Mouse (Mus musculus) induced T-regulatory cell, adult 2 months (primary cell): ENCODE data around the gene Klri2.
"Not testable (repeated sequence)": the region's sequence is repeated elsewhere in the genome, so short reads cannot be mapped to it uniquely, and the experiment has no call there.

Experiments used
- DNase-seq: peaks from one replicate; pipeline ENCODE4 v3.0.0-alpha.2; 2012; ENCODE audit warnings: low read depth

Gene Klri2

GRCm38 (mm10) chr6:129740069-129740721 lies at the start of gene Klri2:
Gene Klri2, minus strand, starts transcription at chr6:129740484.
- no peak for DNase-seq

- not testable (repeated sequence) for DNase-seq
Measured at GRCm38 (mm10) chr6:129784170-129784569, 43.9 kb upstream of the Klri2 start, which contains the start of gene Gm156. Gene Gm156, minus strand, starts transcription at chr6:129784270.

- DNase-seq: no peak
Measured at GRCm38 (mm10) chr6:129747654-129748032, 7.4 kb upstream of the Klri2 start.

DNA sequence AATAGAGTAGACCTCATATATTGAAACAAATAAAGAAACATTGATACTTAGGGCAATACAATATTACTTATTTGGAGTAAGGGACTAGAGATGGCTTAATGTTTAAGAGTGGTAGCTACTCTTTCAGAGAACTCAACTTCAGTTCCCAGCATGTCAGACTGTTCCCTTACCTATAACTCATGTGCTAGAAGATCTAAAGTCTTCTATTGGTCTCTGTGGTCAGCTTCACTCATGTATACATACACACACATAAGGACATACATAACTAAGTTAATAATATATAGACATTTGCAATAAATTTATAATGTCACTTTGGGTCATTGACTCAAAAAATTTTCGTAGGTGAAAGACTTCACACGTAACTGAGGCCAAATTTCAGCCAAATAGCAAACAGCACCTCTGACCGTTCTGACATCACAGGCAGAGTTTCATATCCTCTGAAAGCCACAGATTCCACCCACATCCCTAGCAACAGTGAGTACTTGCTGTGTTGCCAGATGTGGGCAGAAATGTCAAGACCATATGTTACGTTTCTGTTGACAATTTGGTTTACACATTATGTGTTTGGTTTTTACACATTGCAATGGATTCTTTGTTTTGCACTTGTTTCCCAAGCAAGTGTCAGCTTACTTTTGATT lies 6.9 kb upstream of the Klri2 start:
- peak; percentile 59 for DNase-seq

- DNase-seq: no peak
Measured at GRCm38 (mm10) chr6:129746151-129746550, 5.9 kb upstream of the Klri2 start.

- DNase-seq: no peak
Measured at GRCm38 (mm10) chr6:129736414-129736813, 3.9 kb downstream of the Klri2 start.

GRCm38 (mm10) chr6:129727237-129727636 lies 13.0 kb downstream of the Klri2 start:
- DNase-seq: no peak

- DNase-seq: no peak
Measured at GRCm38 (mm10) chr6:129721390-129721789, 18.9 kb downstream of the Klri2 start.

- no peak for DNase-seq
Measured at GRCm38 (mm10) chr6:129720487-129720886, 19.8 kb downstream of the Klri2 start.

DNA sequence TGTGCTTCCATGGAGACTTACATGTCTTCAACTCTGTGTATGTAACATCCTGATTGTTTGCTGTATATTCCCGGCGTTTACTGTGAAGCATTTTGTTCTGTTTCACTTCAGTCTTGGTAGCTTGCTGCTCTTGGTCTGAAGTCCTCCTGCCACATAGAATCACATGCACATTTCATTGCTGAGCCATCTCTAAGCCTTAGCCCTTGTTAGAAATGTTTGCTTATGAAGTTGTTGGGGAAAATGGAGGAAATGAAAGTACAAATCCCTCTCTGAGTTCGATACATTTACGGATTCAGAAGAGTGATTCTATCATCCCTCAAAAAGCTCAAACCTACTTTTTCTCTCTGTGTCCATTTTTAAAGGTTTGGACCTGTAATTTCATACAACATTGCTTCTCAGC lies 23.3 kb downstream of the Klri2 start, which contains the start of gene Klri1:
Gene Klri1, minus strand, starts transcription at position 101 of the 400 bp plus-strand sequence.
- DNase-seq: no peak

- DNase-seq: no peak
Measured at GRCm38 (mm10) chr6:129713566-129713965, 26.7 kb downstream of the Klri2 start.

DNA sequence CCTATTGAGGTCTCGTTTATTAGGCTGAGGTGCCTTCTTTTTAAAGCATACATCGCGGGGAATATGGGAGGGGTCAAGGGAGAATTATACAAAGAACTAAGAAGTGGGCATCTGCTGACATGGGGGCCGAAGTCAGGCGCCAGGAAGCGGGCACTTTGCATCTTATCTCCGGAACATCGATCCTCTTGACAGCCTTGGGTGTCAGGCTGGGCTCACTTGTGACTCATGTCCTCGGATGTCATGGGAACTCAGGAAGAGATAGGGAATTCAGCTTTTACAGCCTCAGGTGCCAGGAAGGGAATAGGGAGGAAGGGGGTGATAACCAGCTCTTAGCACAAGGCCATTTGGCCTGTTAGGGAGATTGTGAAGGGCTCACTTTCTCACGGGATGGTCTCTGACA lies 48.8 kb downstream of the Klri2 start:
- not testable (repeated sequence) for DNase-seq

GRCm38 (mm10) chr6:129680379-129680778 lies 59.9 kb downstream of the Klri2 start:
- DNase-seq: peak; percentile 40
